Mouse (Mus musculus): ENCODE results near the gene Chd5. TPM values are rescaled to one million over a fixed set of nuclear protein-coding genes. Genes with fewer than 3 reads are reported as not detected.

Chd5 gene
- polyA plus RNA-seq, 1 experiment from 2014 or later: 0.34 TPM

GRCm38 (mm10) chr4:152345120-152345889, 6.9 kb downstream of the Chd5 start:
- 45% methylated on average over 7 of the region's 7 CpGs for WGBS

GRCm38 (mm10) chr4:152349837-152350381, 11.5 kb downstream of the Chd5 start:
- ATAC-seq (ENCODE audit: low FRiP score, low read depth): no peak
- H3K9me3 ChIP-seq: no peaks in the 10 kb centered on the region
- peaks cover 79% of the 10 kb centered on the region for H3K27me3 ChIP-seq
- H3K4me1 ChIP-seq: no peaks in the 10 kb centered on the region; the same call in 1 of the 2 replicates
- no peak overlapping the region for H3K9ac ChIP-seq
- H3K27ac ChIP-seq: no peak overlapping the region
- H3K4me2 ChIP-seq (replicated peaks): no peak overlapping the region
- WGBS: 9% methylated on average over 16 of the region's 17 CpGs
- no peaks in the 10 kb centered on the region for H3K36me3 ChIP-seq
- H3K4me3 ChIP-seq: no peak overlapping the region

More at GRCm38 (mm10) chr4:152345120-152345889, 6.9 kb downstream of the Chd5 start:
- H3K9ac ChIP-seq: no peak overlapping the region
- no peak overlapping the region for H3K27ac ChIP-seq
- peaks cover 93% of the 10 kb centered on the region for H3K27me3 ChIP-seq
- H3K4me3 ChIP-seq: no peak overlapping the region
- no peaks in the 10 kb centered on the region; the same call in 1 of the 2 replicates for H3K4me1 ChIP-seq
- H3K9me3 ChIP-seq: no peaks in the 10 kb centered on the region
- no peak for ATAC-seq (ENCODE audit: low FRiP score, low read depth)
- no peaks in the 10 kb centered on the region for H3K36me3 ChIP-seq
- H3K4me2 ChIP-seq (replicated peaks): no peak overlapping the region

- Histone ChIP-seq H3K27me3 (peaks cover 73% of the 10 kb centered on the region), H3K27ac (no peak overlapping the region), H3K4me2 (replicated peaks) (no peak overlapping the region), H3K9ac (no peak overlapping the region), H3K4me1 (no peaks in the 10 kb centered on the region; the same call in 1 of the 2 replicates), H3K9me3 (no peaks in the 10 kb centered on the region), H3K4me3 (no peak overlapping the region), H3K36me3 (no peaks in the 10 kb centered on the region)
- ATAC-seq (ENCODE audit: low FRiP score, low read depth): no peak
- 36% methylated on average over 8 of the region's 8 CpGs for WGBS
Measured at GRCm38 (mm10) chr4:152350722-152351421, 12.4 kb downstream of the Chd5 start.

GRCm38 (mm10) chr4:152351422-152352305, 13.2 kb downstream of the Chd5 start:
- Histone ChIP-seq H3K36me3 (no peaks in the 10 kb centered on the region), H3K9ac (no peak overlapping the region), H3K27me3 (peaks cover 68% of the 10 kb centered on the region), H3K4me1 (no peaks in the 10 kb centered on the region; the same call in 1 of the 2 replicates), H3K4me3 (no peak overlapping the region), H3K27ac (no peak overlapping the region), H3K9me3 (no peaks in the 10 kb centered on the region), H3K4me2 (replicated peaks) (no peak overlapping the region)
- ATAC-seq (ENCODE audit: low FRiP score, low read depth): no peak
- WGBS: 18% methylated on average over 14 of the region's 14 CpGs

GRCm38 (mm10) chr4:152353886-152354637, 15.6 kb downstream of the Chd5 start:
- 74% methylated on average over 14 of the region's 14 CpGs for WGBS
- Histone ChIP-seq H3K27ac (no peak overlapping the region), H3K4me3 (no peak overlapping the region), H3K4me1 (no peaks in the 10 kb centered on the region; the same call in 1 of the 2 replicates), H3K9ac (no peak overlapping the region), H3K36me3 (no peaks in the 10 kb centered on the region), H3K27me3 (peaks cover 50% of the 10 kb centered on the region), H3K9me3 (no peaks in the 10 kb centered on the region), H3K4me2 (replicated peaks) (no peak overlapping the region)
- ATAC-seq (ENCODE audit: low FRiP score, low read depth): no peak

GRCm38 (mm10) chr4:152355672-152356071, 17.2 kb downstream of the Chd5 start:
- peaks cover 50% of the 10 kb centered on the region for H3K27me3 ChIP-seq
- no peak for ATAC-seq (ENCODE audit: low FRiP score, low read depth)
- no peaks in the 10 kb centered on the region for H3K36me3 ChIP-seq
- no peak overlapping the region for H3K4me3 ChIP-seq
- H3K9me3 ChIP-seq: no peaks in the 10 kb centered on the region
- H3K4me2 ChIP-seq (replicated peaks): no peak overlapping the region
- H3K27ac ChIP-seq: no peak overlapping the region
- 76% methylated on average over 7 of the region's 7 CpGs for WGBS
- no peak overlapping the region for H3K9ac ChIP-seq
- peaks cover 3% of the 10 kb centered on the region; the same call in 1 of the 2 replicates for H3K4me1 ChIP-seq

GRCm38 (mm10) chr4:152359700-152360099, 21.2 kb downstream of the Chd5 start:
- Histone ChIP-seq H3K4me2 (replicated peaks) (no peak overlapping the region), H3K4me3 (no peak overlapping the region), H3K9me3 (no peaks in the 10 kb centered on the region), H3K36me3 (no peaks in the 10 kb centered on the region), H3K9ac (no peak overlapping the region), H3K27me3 (peaks cover 45% of the 10 kb centered on the region), H3K27ac (no peak overlapping the region), H3K4me1 (peaks cover 7% of the 10 kb centered on the region; the same call in 1 of the 2 replicates)
- no peak for ATAC-seq (ENCODE audit: low FRiP score, low read depth)
- WGBS: 7% methylated on average over 11 of the region's 11 CpGs

- Histone ChIP-seq H3K27ac (no peak overlapping the region), H3K27me3 (peaks cover 50% of the 10 kb centered on the region), H3K9ac (no peak overlapping the region), H3K4me3 (no peak overlapping the region), H3K36me3 (no peaks in the 10 kb centered on the region), H3K4me1 (peaks cover 7% of the 10 kb centered on the region; the same call in 1 of the 2 replicates), H3K9me3 (no peaks in the 10 kb centered on the region), H3K4me2 (replicated peaks) (peak overlapping the region; percentile 48)
- ATAC-seq (ENCODE audit: low FRiP score, low read depth): peak; percentile 62; the same call in 1 of the 2 replicates
- WGBS: 2% methylated on average over 24 of the region's 24 CpGs
Measured at GRCm38 (mm10) chr4:152360855-152361254, 22.4 kb downstream of the Chd5 start.

GRCm38 (mm10) chr4:152362180-152362579, 23.7 kb downstream of the Chd5 start:
- no peak for ATAC-seq (ENCODE audit: low FRiP score, low read depth)
- Histone ChIP-seq H3K27me3 (peaks cover 58% of the 10 kb centered on the region), H3K36me3 (no peaks in the 10 kb centered on the region), H3K9me3 (no peaks in the 10 kb centered on the region), H3K4me1 (peaks cover 7% of the 10 kb centered on the region; the same call in 1 of the 2 replicates), H3K27ac (no peak overlapping the region), H3K4me3 (no peak overlapping the region), H3K9ac (no peak overlapping the region), H3K4me2 (replicated peaks) (no peak overlapping the region)
- WGBS: 48% methylated on average over 9 of the region's 9 CpGs

GRCm38 (mm10) chr4:152365228-152365627, 26.8 kb downstream of the Chd5 start:
- Histone ChIP-seq H3K36me3 (no peaks in the 10 kb centered on the region), H3K4me2 (replicated peaks) (no peak overlapping the region), H3K4me3 (no peak overlapping the region), H3K27me3 (peaks cover 40% of the 10 kb centered on the region), H3K4me1 (peaks cover 7% of the 10 kb centered on the region; the same call in 1 of the 2 replicates), H3K9me3 (no peaks in the 10 kb centered on the region), H3K27ac (no peak overlapping the region), H3K9ac (no peak overlapping the region)
- 77% methylated on average over 7 of the region's 7 CpGs for WGBS
- ATAC-seq (ENCODE audit: low FRiP score, low read depth): no peak

All from limb, embryonic 13.5 days (tissue).